Mouse (Mus musculus) cerebellum, adult 9-10 months (tissue): ENCODE results near the gene Arhgef28.

Source experiments
- DNase-seq: peaks from one replicate; pipeline ENCODE4 v3.0.0; 2022

The Arhgef28 gene

DNA sequence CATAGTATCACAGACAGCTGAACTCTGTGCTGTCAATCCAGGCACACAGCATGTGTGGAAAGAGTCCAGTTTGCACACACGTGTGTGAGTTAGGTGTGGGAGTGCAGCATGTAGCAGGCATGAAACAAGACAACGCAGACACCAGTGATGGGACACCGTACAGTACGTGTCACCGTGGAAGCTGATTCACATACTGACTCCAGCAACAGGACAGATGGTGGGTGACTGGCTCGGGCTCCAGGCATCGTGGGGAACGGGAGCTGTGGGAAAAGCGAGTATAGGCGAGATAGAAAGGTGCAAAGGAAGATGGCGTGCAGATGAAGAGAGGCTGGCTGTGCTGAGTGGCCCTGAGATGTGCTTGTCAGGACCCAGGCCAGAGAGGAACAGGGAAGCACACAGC lies 23.9 kb downstream of the Arhgef28 start:
- no peak for DNase-seq

DNA sequence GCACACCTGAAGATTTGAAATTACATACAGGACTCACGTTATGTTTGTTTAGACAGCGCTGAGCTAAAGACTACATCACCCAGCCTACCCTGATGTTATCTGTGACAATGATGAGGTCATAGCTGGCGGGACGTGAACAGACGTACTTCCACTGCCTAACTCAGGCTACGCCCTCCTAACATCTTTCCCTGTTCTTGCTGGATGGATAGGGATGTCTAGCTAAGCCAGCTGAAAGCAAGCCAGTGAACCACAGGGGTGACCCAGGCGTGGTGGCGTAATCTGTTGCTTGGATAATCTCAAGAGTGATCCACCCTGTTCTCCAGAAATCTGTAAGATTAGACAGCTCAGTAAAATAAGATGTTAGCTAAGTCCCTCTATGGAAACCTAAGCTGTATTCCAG lies 25.6 kb downstream of the Arhgef28 start:
- no peak for DNase-seq

DNA sequence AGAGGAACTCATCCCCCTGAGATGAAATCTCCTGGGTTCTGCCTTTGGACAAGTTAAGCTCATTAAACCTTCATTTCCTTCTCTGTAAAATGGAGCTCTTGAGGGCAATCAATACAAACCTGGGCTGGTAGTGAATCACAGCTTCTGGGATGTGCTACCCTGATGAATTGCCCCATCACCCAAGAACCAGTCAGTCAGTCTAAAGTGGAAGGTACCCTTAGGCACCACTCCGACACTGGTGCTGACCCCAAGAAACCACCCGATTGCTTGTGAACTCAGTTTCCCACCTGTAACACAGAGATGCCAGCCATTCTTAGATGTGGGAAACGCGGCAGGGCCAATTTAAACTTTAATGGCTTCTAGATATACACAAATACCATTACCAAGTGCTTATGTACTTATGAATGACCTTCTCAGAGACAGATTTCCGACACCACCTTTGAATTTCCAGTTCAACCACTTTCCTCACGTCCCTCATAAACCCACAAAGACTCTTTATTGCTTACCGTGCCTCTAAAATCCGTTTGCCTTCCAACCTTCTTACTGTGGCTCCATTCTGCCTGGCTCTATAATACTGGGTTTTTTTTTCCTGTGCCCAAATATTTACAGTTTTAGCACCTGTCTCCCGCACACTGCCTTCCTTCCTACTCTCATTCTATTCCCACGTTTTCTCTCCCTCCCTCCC lies 30.8 kb downstream of the Arhgef28 start:
- DNase-seq: no peak

DNA sequence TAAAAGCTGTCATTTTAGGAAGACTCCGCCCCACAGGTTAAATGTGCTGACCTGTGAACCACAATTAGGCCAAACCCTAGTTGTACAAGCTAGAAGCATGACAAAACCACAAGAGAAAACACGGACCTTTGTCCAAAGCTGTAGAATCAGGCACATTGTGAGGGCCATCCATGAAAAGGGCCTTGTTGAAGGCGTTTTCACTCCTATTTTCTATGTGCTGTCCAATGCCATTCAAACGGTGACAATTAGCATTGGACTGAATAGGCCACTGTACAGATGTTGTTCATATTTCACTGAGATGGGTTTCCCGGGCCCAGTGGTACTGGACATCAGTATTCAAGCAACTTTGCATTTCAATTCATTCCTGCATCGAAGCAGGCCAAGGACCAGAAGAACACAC lies 33.2 kb downstream of the Arhgef28 start:
- no peak for DNase-seq

DNA sequence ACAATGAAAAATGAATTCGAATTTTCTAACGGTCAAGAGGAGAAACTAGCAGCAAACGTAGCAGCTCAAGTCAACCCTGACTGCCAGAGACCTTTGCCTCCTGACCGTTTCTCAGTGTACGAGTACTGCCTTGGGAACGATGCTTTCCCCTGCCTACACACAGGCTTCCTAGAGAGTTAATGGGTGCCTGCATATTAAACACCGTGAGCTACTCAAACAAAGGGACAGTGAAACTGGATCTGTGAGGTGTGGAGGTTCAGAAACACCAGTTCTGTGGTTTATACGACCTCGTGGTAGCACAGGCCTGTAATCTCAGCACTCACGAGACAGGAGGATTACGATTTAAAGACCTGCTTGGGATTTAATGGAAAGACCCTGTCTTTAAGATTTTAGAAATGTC lies 33.9 kb downstream of the Arhgef28 start:
- DNase-seq: no peak

DNA sequence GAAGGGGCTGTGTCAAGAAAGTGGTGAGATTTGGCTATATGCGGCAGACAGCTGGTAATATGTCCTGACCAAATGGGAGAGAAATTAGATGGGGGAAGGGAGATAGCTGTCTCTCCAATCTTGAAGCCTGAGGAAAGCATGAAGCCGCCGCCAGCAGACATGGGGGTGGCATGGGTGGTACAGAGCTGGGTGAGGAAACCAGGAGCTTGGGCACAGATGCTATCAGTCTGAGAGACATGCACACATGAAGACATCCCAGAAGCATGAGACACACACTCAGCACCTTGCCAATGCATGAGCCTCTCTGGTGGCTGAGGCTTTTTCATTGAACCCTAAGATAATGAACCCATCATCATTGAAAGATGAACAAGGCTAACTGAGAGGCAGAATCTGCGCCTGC lies 34.5 kb downstream of the Arhgef28 start:
- no peak for DNase-seq

DNA sequence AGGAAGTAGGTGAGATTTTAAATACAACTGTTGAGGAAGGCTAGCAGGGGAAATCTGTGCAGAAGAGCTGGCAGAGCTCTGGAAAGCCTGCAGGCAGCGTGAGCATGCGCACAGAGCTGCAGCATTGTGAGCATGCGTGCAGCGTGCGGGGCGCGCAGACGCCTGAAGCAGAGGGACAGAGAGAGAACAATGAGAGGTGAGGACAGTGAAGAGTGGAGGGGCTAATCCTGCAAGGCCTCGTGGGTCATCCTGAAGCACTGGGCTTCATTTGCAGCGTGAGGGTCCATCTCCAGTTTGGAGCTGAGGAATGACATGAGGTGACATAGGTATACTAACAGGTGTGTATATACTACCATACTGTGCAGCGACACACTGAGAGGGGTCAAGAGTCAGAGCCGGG lies 35.0 kb downstream of the Arhgef28 start:
- no peak for DNase-seq

DNA sequence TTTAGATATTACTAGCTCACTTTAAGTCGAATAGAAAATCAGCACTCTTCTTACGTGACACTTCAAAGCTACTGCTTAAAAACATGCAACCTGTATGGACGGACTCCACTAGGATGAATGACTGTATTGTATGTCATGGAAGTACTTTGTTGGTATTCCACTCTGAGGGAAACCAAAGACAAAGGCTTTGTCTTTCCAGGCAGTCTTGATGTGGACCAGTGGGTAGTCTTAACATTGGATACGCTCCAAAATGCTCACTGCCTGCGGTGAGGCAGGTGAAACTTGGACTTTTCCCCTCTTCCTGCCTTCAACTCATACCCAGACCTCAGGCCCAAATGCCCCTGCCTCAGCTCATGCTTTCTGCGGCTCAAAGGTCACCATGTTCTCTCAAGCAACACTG lies 41.4 kb downstream of the Arhgef28 start:
- DNase-seq: no peak

DNA sequence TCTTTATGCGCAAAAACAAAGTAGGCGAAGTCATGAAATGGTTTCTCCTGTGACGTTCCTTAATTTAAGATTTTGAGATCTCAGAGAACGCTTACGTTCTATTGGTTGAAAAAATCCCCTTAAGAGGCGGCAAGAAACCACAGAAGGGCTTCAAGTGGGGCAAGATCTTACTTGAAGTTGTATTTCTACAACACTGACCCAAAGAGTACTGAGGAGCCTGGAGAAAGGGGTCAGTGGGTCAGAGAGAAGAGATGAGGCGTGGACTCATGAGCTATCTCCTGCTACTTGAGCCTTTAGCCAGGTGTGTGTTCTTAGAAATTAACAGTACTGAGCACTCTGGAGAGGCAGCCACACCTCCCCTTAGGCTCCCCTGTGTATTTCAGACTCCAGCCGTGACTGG lies 44.7 kb downstream of the Arhgef28 start:
- no peak for DNase-seq

DNA sequence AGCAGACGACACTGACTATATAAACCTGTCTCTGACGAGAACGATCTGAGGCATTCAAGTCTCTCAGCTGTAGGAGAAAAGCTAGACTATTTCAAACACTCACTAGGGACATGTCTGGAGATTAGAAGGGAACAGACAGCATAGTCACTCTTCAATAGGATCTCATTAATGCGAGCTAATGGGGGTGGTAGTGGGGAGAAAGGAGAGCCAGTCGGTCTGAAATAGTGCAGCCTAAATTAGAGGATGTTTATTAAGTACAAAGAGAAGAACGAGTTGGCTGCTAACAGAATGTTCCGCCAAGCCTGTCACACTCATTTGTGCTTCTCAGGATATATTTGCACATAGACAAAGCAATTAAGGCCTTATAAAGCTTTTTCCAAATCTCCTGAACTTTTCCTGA lies 49.6 kb downstream of the Arhgef28 start:
- no peak for DNase-seq

DNA sequence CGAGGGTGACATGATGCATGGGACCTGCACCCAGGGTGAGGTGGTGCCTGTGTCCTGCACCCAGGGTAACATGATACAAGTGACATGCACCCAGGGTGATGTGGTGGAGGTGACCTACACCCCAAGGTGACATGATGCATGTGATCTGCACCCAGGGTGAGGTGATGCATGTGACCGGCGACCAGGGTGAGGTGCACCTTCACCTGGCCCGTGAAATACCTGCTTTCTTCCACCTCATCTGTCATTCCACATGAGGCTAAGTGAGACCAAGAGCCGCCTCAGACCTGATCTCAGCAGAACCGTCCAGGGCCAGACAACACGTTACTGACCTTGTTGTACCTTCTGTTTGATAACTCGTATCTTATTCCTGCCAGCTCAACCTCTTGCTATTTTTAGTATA lies 53.5 kb downstream of the Arhgef28 start:
- DNase-seq: no peak

DNA sequence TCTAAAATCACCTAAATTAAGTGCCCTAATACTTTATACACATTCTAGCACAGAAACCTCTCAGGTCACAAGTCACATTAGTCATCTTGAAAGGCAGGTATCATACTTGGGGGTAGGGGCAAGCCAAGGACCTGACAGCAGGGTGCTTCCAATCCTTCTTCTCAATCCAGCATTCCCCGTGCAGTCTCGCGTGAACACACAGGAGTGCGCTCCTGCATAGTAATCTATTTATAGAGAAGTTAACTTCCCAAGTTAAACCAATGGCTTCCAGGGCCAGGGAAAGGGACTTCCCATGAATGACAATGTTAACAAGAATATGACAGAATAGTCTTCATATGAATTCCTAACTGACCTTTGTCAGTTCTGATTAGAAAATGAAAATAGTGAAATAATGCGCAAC lies 58.7 kb downstream of the Arhgef28 start:
- no peak for DNase-seq

DNA sequence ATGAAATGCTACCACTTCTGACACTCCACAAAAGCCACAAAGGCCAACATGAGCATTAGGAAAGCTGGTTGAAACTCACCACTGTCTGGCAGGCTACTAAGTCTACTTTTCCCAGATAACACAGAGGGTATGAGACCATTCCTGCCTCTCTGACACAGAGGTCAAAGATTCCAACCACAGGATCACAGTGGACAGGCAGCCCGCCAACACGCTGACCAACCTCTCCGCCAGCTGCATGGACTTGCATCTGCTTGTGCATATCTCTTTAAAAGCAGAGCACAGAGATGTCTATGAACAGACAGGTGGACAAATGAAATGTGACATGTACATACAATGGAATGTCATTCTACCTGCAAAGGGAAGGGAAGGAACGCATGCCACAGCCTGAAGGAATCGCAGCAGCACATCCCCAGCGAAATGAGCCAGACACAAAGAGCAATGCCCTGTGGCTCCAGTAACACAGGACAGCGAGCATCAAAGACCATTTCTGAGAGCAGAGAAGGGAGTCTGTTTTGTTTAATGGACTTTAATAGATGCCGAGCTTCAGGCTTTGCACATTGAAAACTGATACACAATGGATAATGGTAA lies 59.6 kb downstream of the Arhgef28 start:
- DNase-seq: no peak

DNA sequence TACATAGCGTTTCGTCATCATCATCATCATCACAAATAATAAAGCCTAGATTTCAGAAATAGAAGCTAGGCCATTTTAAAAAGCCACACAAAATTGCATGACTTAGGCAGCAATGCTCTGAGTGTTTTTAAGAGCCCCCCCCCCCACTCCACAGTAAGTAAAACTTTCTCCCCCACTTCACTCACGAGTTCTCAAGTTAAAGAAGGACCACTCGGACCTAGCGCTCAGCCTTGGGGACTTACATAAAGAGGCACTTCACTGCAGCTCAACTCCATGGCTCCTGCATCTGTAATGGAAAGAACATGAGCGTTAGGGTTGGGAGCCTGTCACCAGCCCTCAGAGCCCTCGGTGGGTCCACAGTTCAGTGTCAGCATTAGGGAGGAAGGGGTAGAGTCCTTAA lies 60.9 kb downstream of the Arhgef28 start:
- DNase-seq: no peak

DNA sequence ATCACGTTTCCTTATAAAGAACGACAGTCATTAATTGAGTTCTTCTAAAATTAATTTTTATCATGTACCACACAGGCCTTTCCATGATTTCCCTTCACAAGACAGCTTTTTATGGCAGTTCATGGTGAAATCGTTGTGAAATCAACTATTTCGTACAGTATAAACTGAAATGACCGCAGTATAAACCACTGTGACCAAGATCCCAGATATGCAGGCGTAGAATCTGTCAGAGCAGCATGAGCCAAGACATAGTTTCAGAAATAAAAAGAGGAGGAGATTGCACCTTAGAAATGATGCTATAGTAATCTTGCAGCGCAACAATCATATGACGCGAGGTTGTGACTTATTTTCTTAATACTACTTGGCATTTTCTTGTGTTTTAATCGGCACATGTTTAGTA lies 63.2 kb downstream of the Arhgef28 start:
- no peak for DNase-seq

DNA sequence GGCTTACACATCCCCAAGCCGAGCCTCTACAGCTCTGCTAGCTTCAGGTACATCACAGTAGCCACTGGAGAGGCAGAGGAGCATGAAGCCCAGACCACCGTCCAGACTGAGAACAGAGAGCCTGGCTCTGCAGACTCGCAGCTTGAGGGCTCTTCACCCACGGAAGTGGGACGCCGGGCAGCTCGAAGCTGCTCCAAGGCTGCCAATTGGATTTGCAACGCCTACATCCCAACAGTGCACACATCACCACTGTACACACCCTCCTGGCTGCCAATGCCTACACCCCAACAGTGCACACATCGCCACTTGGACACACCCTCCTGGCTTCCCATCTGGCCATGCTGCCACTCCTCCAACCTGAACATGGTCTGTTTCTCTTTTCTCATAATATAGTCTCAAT lies 65.6 kb downstream of the Arhgef28 start:
- no peak for DNase-seq

DNA sequence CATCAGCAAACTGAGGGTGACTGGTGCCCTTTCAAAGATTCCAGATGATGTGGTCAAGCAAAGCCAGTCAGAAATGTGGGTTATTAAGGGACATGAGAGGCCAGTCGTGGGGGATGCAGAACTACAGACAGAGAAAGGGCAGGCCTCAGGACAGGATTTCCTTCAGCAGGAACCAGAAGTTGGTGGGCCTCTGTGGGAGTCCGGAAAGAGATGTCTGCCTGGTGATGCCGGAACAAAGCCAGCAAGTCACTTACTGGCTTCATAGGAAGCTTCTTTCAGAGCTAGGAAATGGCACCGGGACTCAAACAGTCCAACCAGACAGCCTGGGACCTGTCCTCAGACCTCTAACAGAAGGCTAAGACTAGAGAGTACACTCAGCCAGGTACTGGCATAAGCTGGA lies 67.5 kb downstream of the Arhgef28 start:
- no peak for DNase-seq

DNA sequence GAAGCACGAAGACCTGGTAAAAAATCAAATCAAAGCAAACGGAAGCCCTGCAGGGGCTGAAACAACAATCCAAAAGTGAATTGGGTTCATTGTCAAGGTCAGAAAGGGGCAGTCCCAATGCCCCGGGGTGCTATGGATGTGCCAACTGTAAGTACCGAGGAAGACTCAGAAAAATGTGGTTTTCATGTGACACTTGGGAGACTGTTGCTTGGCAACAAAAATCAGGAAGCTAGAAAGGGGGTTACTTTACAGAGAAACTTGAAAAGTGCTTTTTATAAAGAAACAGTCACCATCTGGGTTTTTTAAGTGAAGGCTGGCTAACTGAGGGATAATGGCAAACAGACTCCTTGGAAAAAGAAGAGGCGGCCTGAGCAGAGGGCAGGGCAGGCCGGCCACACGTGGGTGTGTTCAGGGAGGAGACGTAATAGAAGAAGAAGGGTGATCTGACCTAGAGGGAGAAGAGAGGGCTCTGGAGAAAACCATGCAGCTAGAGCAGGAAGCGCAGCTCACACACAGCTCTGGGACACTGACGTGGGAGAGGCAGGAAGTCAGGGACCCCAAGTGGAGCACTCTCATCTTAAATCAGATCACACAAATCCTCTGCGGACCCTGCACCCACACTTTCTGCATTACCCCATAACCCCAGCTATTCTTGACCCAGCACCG lies 70.2 kb downstream of the Arhgef28 start:
- no peak for DNase-seq

DNA sequence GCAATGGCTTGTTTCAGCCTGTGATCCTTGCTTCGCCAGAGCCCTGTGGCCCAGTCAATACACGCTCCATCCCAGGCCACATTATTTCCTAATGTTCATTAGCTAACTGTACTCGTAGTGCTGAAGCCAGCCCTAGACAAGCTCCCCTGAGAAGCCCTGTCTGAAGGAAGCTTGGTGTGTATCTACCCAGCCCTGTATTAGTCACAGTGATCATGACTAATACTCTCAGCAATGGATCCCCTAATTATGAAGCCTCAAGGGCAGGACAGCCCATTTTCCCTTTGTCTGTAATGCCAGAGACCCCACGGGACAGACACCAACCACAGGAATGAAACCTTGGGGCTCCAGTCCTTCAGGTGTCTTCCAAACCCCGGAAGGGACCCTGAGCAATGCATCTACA lies 73.3 kb downstream of the Arhgef28 start:
- no peak for DNase-seq

DNA sequence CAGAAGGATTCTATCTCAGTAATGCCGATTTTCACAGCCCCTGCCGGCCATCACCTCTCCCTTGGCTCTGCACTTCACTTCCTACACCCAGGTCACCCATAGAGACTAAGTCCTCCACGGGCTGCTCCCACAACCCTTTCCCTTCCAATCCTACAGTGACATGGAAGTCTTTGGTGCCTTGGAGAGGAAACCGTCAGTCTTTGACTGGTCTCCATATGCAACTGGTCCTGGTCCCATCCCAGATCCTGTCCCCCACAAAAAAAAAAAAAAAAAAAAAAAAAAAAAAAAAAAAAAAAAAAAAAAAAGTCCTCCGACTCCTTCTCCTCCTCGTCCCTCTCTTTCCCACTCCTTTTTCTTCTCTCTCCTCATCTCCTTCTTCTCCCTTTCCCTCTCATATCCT lies 74.0 kb downstream of the Arhgef28 start:
- DNase-seq: no peak

DNA sequence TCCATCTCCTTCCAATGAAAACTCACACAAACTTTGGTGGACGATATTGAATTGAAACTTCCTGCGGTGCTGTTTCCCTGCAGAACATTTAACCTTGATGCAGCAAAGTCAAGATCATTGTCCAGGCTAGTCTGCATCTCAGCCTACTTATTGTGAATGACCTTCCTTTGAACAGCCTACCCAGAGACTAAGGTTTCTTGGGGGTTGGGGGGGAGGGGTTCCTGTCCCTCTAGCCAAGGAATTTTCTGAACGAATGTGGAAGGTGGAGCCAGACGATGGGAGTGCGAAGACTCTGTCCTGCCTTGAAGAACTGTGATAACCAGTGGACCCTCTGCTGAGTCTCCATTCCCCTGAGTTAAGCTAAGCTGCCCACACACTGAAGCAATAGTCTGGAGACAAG lies 80.6 kb downstream of the Arhgef28 start:
- no peak for DNase-seq

DNA sequence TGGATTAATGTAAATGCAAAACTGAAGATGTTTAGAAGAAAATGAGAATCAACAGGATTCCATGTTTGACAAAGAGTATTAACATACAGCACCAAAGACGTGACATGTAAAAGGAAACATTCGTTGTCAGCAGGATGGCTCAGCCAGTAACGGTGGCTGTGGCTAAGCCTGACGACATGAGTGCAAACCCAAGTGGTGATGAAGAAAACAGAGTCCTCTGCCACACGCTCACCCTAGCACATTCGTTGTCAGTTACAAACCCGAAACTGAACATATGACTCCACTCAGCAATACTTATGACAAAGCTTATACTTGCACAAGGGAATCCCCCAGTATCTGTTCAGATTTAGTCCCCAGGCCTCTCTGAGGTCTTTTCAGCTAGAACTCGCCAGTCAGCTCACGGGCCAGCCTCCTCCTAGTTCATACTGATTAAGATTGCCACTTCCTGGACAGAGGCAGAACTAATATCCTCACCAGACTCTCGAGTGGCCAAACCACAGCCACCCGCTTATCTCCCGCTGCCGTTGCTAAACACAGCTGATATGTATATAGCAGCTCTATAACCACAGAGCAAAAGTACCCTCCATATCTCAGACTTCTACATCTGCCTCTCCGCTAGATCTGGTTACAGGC lies 82.0 kb downstream of the Arhgef28 start:
- DNase-seq: no peak

DNA sequence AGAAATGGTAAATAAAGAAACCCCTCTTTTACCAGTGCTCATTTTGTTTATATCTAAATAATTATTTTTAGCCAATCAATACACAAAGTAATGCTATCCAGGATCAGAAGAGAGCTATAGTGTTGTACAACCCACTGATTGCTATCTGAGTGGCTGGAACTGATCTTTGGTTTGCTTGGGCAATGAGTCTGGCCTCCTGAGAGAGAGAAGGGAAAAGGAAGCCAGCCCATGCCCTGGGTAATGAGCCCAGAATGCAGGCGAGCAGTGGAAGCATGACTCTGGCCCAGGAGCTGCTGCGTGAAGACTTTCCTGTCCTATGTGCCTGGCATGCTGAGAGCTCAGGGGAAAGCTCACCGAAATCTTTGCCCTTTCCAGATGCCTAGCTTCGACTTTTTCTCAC lies 83.5 kb downstream of the Arhgef28 start:
- no peak for DNase-seq

DNA sequence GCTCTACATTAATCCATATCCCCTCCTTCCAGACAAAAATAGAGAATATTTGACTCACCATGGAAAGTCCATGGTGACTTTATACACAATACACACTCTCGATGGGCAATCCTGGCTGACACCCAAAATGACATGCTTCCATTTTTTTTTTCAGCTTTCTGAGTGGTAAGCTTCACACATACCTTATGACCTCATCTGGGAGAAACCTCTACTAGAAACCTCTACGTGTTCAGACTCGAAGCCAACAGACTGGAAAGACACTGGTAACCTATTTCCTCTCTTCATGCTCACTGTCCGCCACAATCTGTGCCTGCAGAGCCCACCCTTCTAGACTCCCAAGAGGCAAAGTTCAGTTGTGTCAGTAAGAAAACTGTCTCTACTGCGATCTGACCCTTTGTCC lies 84.2 kb downstream of the Arhgef28 start:
- no peak for DNase-seq
